Mouse (Mus musculus): ENCODE results near the gene Rasgrp2.

DNA sequence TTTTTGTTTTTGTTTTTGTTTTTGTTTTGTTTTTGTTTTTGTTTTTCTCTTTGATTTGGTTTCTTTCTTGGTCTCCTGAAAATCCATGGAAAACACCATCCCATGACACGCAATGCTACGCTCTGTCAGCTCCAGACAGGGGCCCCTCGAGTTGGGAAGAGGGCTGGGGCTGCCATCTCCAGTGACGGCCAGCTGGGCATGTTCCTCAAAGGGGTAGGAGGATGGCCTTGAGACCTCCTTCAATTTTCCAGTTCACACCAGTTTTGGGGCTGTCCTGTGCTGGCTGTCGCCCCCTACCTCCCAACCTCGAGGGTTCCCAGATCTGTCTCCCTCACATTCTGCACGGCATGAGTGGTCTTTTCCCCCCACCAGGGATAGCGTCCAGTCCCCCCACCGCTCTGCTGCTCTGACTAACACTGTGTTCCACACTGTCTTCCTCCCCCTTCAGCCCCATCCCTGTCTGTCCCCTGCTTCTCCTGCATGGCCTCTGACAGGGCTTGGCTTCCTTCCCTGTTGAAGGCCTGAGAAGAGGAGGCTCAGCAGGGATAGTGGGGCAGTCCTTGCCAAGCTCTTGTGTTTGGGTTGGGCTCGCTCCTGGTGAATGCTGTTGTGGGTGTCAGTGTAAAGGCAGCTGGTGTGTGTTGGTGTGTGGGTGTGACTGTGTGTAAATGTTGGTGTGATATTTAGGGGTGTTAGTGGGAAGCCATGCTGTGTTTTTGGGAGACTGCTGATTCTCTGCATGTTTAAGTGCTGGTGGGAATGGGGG lies 65.3 kb downstream of the Rasgrp2 start:
- TF ChIP-seq CTCF (IDR thresholded peaks at IDR 0.05; ENCODE audit: borderline replicate concordance, extremely low read depth, insufficient read depth, insufficient read length): no peak
- TF ChIP-seq POLR2A (IDR thresholded peaks at IDR 0.05; ENCODE audit: borderline replicate concordance, extremely low read depth, insufficient read depth, insufficient read length, poor library complexity, severe bottlenecking): no peak

Data from brain, embryonic 14.5 days (tissue).